Mouse (Mus musculus) CH12.LX (cell line): ENCODE results near the gene Prrc2a. TPM values are rescaled to one million over a fixed set of nuclear protein-coding genes. Genes with fewer than 3 reads are reported as not detected.

Experiments used
- DNase-seq: peaks from one replicate; pipeline ENCODE4 v3.0.0-alpha.2; 2013; ENCODE audit errors: extremely low read depth
- H3K27ac ChIP-seq: 2 replicates; pipeline ENCODE4 v1.5.1; 2012; ENCODE audit warnings: low read depth, mild to moderate bottlenecking, control low read depth, moderate library complexity; ENCODE audit not compliant: insufficient read depth
- H3K27me3 ChIP-seq: replicated peaks from 2 replicates; pipeline ENCODE3; 2012; ENCODE audit warnings: inconsistent platforms
- H3K36me3 ChIP-seq, 2 experiments: replicated peaks in 1 of 2; 2 replicates each; pipeline versions ENCODE3 to v1.6.1; 2012; ENCODE audit warnings: inconsistent platforms in 1 of 2, low read length in 1 of 2, mild to moderate bottlenecking in 1 of 2, mixed read lengths in 1 of 2, moderate library complexity in 1 of 2; ENCODE audit not compliant: control insufficient read depth in 1 of 2, insufficient read depth in 1 of 2
- H3K4me1 ChIP-seq, 2 experiments: 2 replicates each; pipeline ENCODE4 v1.6.1; 2012; ENCODE audit warnings: inconsistent platforms in 1 of 2, moderate library complexity in 1 of 2; ENCODE audit not compliant: insufficient read depth in 2 of 2, control insufficient read depth in 1 of 2
- H3K4me2 ChIP-seq: 2 replicates; pipeline ENCODE4 v1.6.1; 2012; ENCODE audit warnings: low read depth, mild to moderate bottlenecking, control low read depth; ENCODE audit not compliant: poor library complexity, insufficient read depth, severe bottlenecking
- H3K4me3 ChIP-seq, 3 experiments: fragments of 150-350 bp in 1 of 3; sonication (generic) in 1 of 3; replicated peaks in 1 of 3; 2 replicates each; pipeline versions ENCODE3 to v1.5.1; 2011 to 2012; ENCODE audit warnings: low read depth in 2 of 3, low read length in 2 of 3, mild to moderate bottlenecking in 2 of 3, moderate library complexity in 2 of 3, control low read depth in 1 of 3, improper control_type of control experiment in 1 of 3, inconsistent platforms in 1 of 3, mixed read lengths in 1 of 3; ENCODE audit not compliant: poor library complexity in 1 of 3
- H3K79me2 ChIP-seq: replicated peaks from 2 replicates; pipeline ENCODE4 v1.6.1; 2012; ENCODE audit warnings: mild to moderate bottlenecking, moderate library complexity; ENCODE audit not compliant: control insufficient read depth, poor library complexity, insufficient read depth, severe bottlenecking; ENCODE audit errors: extremely low read depth
- H3K9ac ChIP-seq: 2 replicates; pipeline ENCODE4 v1.6.1; 2012; ENCODE audit warnings: low read depth, mild to moderate bottlenecking, control low read depth, moderate library complexity; ENCODE audit not compliant: insufficient read depth
- H3K9me3 ChIP-seq: replicated peaks from 2 replicates; pipeline ENCODE3; 2012; ENCODE audit warnings: low read length, inconsistent platforms, mixed read lengths
- BHLHE40 ChIP-seq: IDR thresholded peaks from 2 replicates; pipeline ENCODE4 v1.6.1; 2011; ENCODE audit warnings: mild to moderate bottlenecking, low read depth, low read length, improper control_type of control experiment
- CHD1 ChIP-seq: IDR thresholded peaks from 2 replicates; pipeline ENCODE4 v1.6.1; 2012; ENCODE audit warnings: low read depth, low read length, improper control_type of control experiment, inconsistent platforms
- CHD2 ChIP-seq: IDR thresholded peaks from 2 replicates; pipeline ENCODE4 v1.6.1; 2011; ENCODE audit warnings: low read length, improper control_type of control experiment
- CTCF ChIP-seq, 2 experiments: IDR thresholded peaks in 1 of 2; conservative IDR thresholded peaks in 1 of 2; 2 replicates each; pipeline ENCODE4 v1.5.1; 2011 to 2012; ENCODE audit warnings: low read depth in 2 of 2, low read length in 2 of 2, improper control_type of control experiment in 1 of 2, inconsistent platforms in 1 of 2, mild to moderate bottlenecking in 1 of 2, moderate library complexity in 1 of 2
- E2F4 ChIP-seq: IDR thresholded peaks from 2 replicates; pipeline ENCODE4 v1.6.1; 2011; ENCODE audit warnings: low read depth, low read length, improper control_type of control experiment; ENCODE audit not compliant: insufficient replicate concordance
- ELF1 ChIP-seq: IDR thresholded peaks from 2 replicates; pipeline ENCODE4 v1.6.1; 2014; ENCODE audit warnings: low read depth, mild to moderate bottlenecking, inconsistent platforms, low read length, improper control_type of control experiment
- EP300 ChIP-seq: IDR thresholded peaks from 2 replicates; pipeline ENCODE4 v1.6.1; 2011; ENCODE audit warnings: low read length, improper control_type of control experiment
- ETS1 ChIP-seq: conservative IDR thresholded peaks from 2 replicates; pipeline ENCODE4 v1.6.1; 2012; ENCODE audit warnings: low read depth, mild to moderate bottlenecking, inconsistent platforms, low read length, improper control_type of control experiment, moderate library complexity
- GABPA ChIP-seq: IDR thresholded peaks from 2 replicates; pipeline ENCODE4 v1.6.1; 2012; ENCODE audit warnings: low read depth, low read length, improper control_type of control experiment, inconsistent platforms; ENCODE audit not compliant: insufficient replicate concordance
- HCFC1 ChIP-seq: IDR thresholded peaks from 2 replicates; pipeline ENCODE4 v1.6.1; 2012; ENCODE audit warnings: low read depth, mild to moderate bottlenecking, inconsistent platforms, low read length, improper control_type of control experiment
- IRF4 ChIP-seq: IDR thresholded peaks from 2 replicates; pipeline ENCODE4 v1.6.1; 2014; ENCODE audit warnings: low read depth, mild to moderate bottlenecking, inconsistent platforms, low read length, improper control_type of control experiment
- JUN ChIP-seq: IDR thresholded peaks from 2 replicates; pipeline ENCODE4 v1.6.1; 2011; ENCODE audit warnings: low read depth, mild to moderate bottlenecking, low read length, improper control_type of control experiment, moderate library complexity; ENCODE audit not compliant: insufficient read depth
- JUND ChIP-seq: conservative IDR thresholded peaks from 2 replicates; pipeline ENCODE4 v1.6.1; 2011; ENCODE audit warnings: low read depth, low read length, improper control_type of control experiment
- KAT2A ChIP-seq: IDR thresholded peaks from 2 replicates; pipeline ENCODE4 v1.6.1; 2012; ENCODE audit warnings: low read length, improper control_type of control experiment, inconsistent platforms; ENCODE audit not compliant: insufficient replicate concordance
- MAFK ChIP-seq: IDR thresholded peaks from 2 replicates; pipeline ENCODE4 v1.6.1; 2011; ENCODE audit warnings: low read length, improper control_type of control experiment; ENCODE audit not compliant: insufficient replicate concordance
- MAX ChIP-seq: IDR thresholded peaks from 2 replicates; pipeline ENCODE4 v1.6.1; 2011; ENCODE audit warnings: low read length, improper control_type of control experiment
- MAZ ChIP-seq: IDR thresholded peaks from 2 replicates; pipeline ENCODE4 v1.6.1; 2012; ENCODE audit warnings: low read depth, mild to moderate bottlenecking, inconsistent platforms, low read length, improper control_type of control experiment, moderate library complexity
- MEF2A ChIP-seq: IDR thresholded peaks from 2 replicates; pipeline ENCODE4 v1.6.1; 2014; ENCODE audit warnings: low read depth, mild to moderate bottlenecking, inconsistent platforms, low read length, improper control_type of control experiment, borderline replicate concordance
- MXI1 ChIP-seq: IDR thresholded peaks from 2 replicates; pipeline ENCODE4 v1.6.1; 2011; ENCODE audit warnings: mild to moderate bottlenecking, low read depth, low read length, improper control_type of control experiment
- MYC ChIP-seq: IDR thresholded peaks from 2 replicates; pipeline ENCODE4 v1.6.1; 2011; ENCODE audit warnings: low read depth, mild to moderate bottlenecking, improper control_type of control experiment, low read length
- NELFE ChIP-seq: IDR thresholded peaks from 2 replicates; pipeline ENCODE4 v1.6.1; 2011; ENCODE audit warnings: low read depth, low read length, improper control_type of control experiment
- NRF1 ChIP-seq: IDR thresholded peaks from 2 replicates; pipeline ENCODE4 v1.6.1; 2014; ENCODE audit warnings: low read depth, mild to moderate bottlenecking, inconsistent platforms, low read length, improper control_type of control experiment, moderate library complexity
- PAX5 ChIP-seq: IDR thresholded peaks from 2 replicates; pipeline ENCODE4 v1.6.1; 2012; ENCODE audit warnings: low read length, inconsistent platforms, mixed read lengths
- POLR2A ChIP-seq: IDR thresholded peaks from 2 replicates; pipeline ENCODE4 v1.6.1; 2011; ENCODE audit warnings: low read depth, mild to moderate bottlenecking, improper control_type of control experiment, low read length
- POLR2AphosphoS2 ChIP-seq: IDR thresholded peaks from 2 replicates; pipeline ENCODE4 v1.6.1; 2011; ENCODE audit warnings: low read depth, low read length, improper control_type of control experiment
- RAD21 ChIP-seq: IDR thresholded peaks from 2 replicates; pipeline ENCODE4 v1.6.1; 2011; ENCODE audit warnings: low read depth, mild to moderate bottlenecking, low read length, improper control_type of control experiment, moderate library complexity
- RCOR1 ChIP-seq: conservative IDR thresholded peaks from 2 replicates; pipeline ENCODE4 v1.6.1; 2012; ENCODE audit warnings: low read depth, mild to moderate bottlenecking, inconsistent platforms, low read length, improper control_type of control experiment
- SIN3A ChIP-seq: IDR thresholded peaks from 2 replicates; pipeline ENCODE4 v1.6.1; 2012; ENCODE audit warnings: low read length, improper control_type of control experiment, inconsistent platforms
- SMC3 ChIP-seq: IDR thresholded peaks from 2 replicates; pipeline ENCODE4 v1.6.1; 2011; ENCODE audit warnings: low read depth, low read length, improper control_type of control experiment
- TBP ChIP-seq: conservative IDR thresholded peaks from 2 replicates; pipeline ENCODE4 v1.6.1; 2011; ENCODE audit warnings: low read depth, low read length, improper control_type of control experiment
- TCF12 ChIP-seq: IDR thresholded peaks from 2 replicates; pipeline ENCODE4 v1.6.1; 2014; ENCODE audit warnings: low read depth, mild to moderate bottlenecking, inconsistent platforms, low read length, improper control_type of control experiment
- UBTF ChIP-seq: IDR thresholded peaks from 2 replicates; pipeline ENCODE4 v1.6.1; 2012; ENCODE audit warnings: low read depth, mild to moderate bottlenecking, inconsistent platforms, low read length, improper control_type of control experiment, moderate library complexity
- USF1 ChIP-seq: IDR thresholded peaks from 2 replicates; pipeline ENCODE4 v1.6.1; 2014; ENCODE audit warnings: low read depth, mild to moderate bottlenecking, inconsistent platforms, low read length, improper control_type of control experiment
- USF2 ChIP-seq: conservative IDR thresholded peaks from 2 replicates; pipeline ENCODE4 v1.6.1; 2011; ENCODE audit warnings: low read depth, low read length, improper control_type of control experiment
- ZC3H11A ChIP-seq: IDR thresholded peaks from 2 replicates; pipeline ENCODE4 v1.6.1; 2012; ENCODE audit warnings: low read depth, mild to moderate bottlenecking, inconsistent platforms, low read length, improper control_type of control experiment
- ZKSCAN1 ChIP-seq: IDR thresholded peaks from 2 replicates; pipeline ENCODE4 v1.6.1; 2012; ENCODE audit warnings: low read depth, inconsistent platforms, low read length, improper control_type of control experiment, borderline replicate concordance
- ZMIZ1 ChIP-seq: IDR thresholded peaks from 2 replicates; pipeline ENCODE4 v1.6.1; 2012; ENCODE audit warnings: low read depth, mild to moderate bottlenecking, inconsistent platforms, low read length, improper control_type of control experiment
- ZNF384 ChIP-seq: IDR thresholded peaks from 2 replicates; pipeline ENCODE4 v1.6.1; 2012; ENCODE audit warnings: low read depth, low read length, improper control_type of control experiment, inconsistent platforms
- dilution Hi-C: fragments of 300-500 bp; cut with MboI; formaldehyde crosslinking; loops from 2 replicates; pipeline ENCODE4 v1.14.3; 2020; ENCODE audit warnings: low sequenced_read_pairs; ENCODE audit not compliant: extremely low pct_unique_long_range_greater_than_20kb, extremely low pct_ligation_motif_present
- in situ Hi-C: fragments of 300-500 bp; cut with MboI; formaldehyde crosslinking; loops from 3 replicates; pipeline ENCODE4 v1.14.3; 2019; ENCODE audit warnings: low sequenced_read_pairs, low pct_ligation_motif_present, low pct_unique_long_range_greater_than_20kb, mixed read lengths
- polyA plus RNA-seq: library from polyadenylated mRNA; unstranded; fragments of >175 nt; gene quantifications from 2 replicates; pipeline ENCODE4 v1.2.1, GENCODE M21; 2012; ENCODE audit warnings: low read depth; ENCODE audit not compliant: insufficient read length
- total RNA-seq, 2 experiments: library from RNA; depleted of rRNA; stranded (reverse); fragments of 300-350 nt in 1 of 2; fragments of >200 nt in 1 of 2; gene quantifications; 2 replicates each; pipeline ENCODE4 v1.2.3; 2012 to 2014

Prrc2a gene
- total and polyA plus RNA-seq, 3 experiments: 31.3 to 313 (median 80.4) TPM

GRCm38 (mm10) chr17:35193881-35194843 is 29.5 kb upstream of the Prrc2a start, which contains the start of gene Ltb:
Gene Ltb, plus strand, starts transcription at chr17:35194439.
- dilution Hi-C loops (no loop called here), in situ Hi-C loops (no loop called here)
- Histone ChIP-seq H3K9me3 (no peaks in the 10 kb centered on the region), H3K4me2 (peak within 1 kb of the TSS; percentile 87), H3K27me3 (no peaks in the 10 kb centered on the region), H3K79me2 (peaks cover 5% of the 10 kb centered on the region; the same call in 1 of the 2 replicates), H3K27ac (peak within 1 kb of the TSS; percentile 96), H3K4me1 (peaks cover 33 to 50% of the 10 kb centered on the region in 2 experiments), H3K4me3 (peak within 1 kb of the TSS; percentile 60 to 80 (median 78)), H3K36me3 (peaks cover 0 to 5% of the 10 kb centered on the region in 2 experiments), H3K9ac (peak within 1 kb of the TSS; percentile 71)
- DNase-seq: no peak
- TF ChIP-seq BHLHE40: peak; percentile 61
- TF ChIP-seq RAD21: no peak
- TF ChIP-seq NELFE: no peak
- no peak for TF ChIP-seq ZMIZ1
- TF ChIP-seq MAX: no peak
- TF ChIP-seq E2F4: no peak
- TF ChIP-seq ELF1: 0 out of 2 replicates have a peak, but pooled peaks have one; percentile 15
- peak; percentile 1; the same call in 1 of the 2 replicates for TF ChIP-seq SMC3
- TF ChIP-seq ZC3H11A: no peak
- no peak for TF ChIP-seq ZKSCAN1
- TF ChIP-seq JUND: no peak
- no peak for TF ChIP-seq GABPA
- TF ChIP-seq USF2: no peak
- TF ChIP-seq MYC: no peak
- TF ChIP-seq RCOR1: no peak
- no peak for TF ChIP-seq PAX5
- no peak for TF ChIP-seq POLR2AphosphoS2
- TF ChIP-seq IRF4: no peak
- 0 out of 2 replicates have a peak, but pooled peaks have one; percentile 26 for TF ChIP-seq MAZ
- no peak for TF ChIP-seq HCFC1
- TF ChIP-seq USF1: no peak
- TF ChIP-seq ETS1: peak; percentile 9; the same call in 1 of the 2 replicates
- TF ChIP-seq MAFK: no peak
- peak; percentile 41; the same call in 1 of the 2 replicates for TF ChIP-seq EP300
- no peak for TF ChIP-seq POLR2A
- no peak for TF ChIP-seq CHD1
- TF ChIP-seq ZNF384: no peak
- TF ChIP-seq JUN: no peak
- TF ChIP-seq TCF12: peak; percentile 72
- no peak for TF ChIP-seq NRF1
- no peak for TF ChIP-seq MXI1
- TF ChIP-seq SIN3A: 0 out of 2 replicates have a peak, but pooled peaks have one; percentile 17
- TF ChIP-seq CHD2: peak; percentile 33; the same call in 1 of the 2 replicates
- TF ChIP-seq CTCF (conservative IDR thresholded peaks at IDR 0.05 in 1 of 2, IDR thresholded peaks at IDR 0.05 in 1 of 2; ENCODE audit: low read depth in 2 of 2, low read length in 2 of 2): no peak
- no peak for TF ChIP-seq KAT2A
- no peak for TF ChIP-seq TBP
- TF ChIP-seq UBTF: no peak
- TF ChIP-seq MEF2A: no peak; the same call in 1 of the 2 replicates
